Mouse (Mus musculus) cerebellum, adult 2 months (tissue): ENCODE data around the gene Fam222a.

Experiments used
- CTCF ChIP-seq: fragments of 200-500 bp; IDR thresholded peaks from 2 replicates; pipeline ENCODE4 v1.5.1; 2011; ENCODE audit warnings: low read depth, mild to moderate bottlenecking, control low read depth, low read length, moderate library complexity, borderline replicate concordance; ENCODE audit not compliant: insufficient read depth
- POLR2A ChIP-seq: fragments of 200-500 bp; IDR thresholded peaks from 2 replicates; pipeline ENCODE4 v1.6.1; 2011; ENCODE audit warnings: low read length, control low read depth, borderline replicate concordance; ENCODE audit not compliant: insufficient read depth

DNA sequence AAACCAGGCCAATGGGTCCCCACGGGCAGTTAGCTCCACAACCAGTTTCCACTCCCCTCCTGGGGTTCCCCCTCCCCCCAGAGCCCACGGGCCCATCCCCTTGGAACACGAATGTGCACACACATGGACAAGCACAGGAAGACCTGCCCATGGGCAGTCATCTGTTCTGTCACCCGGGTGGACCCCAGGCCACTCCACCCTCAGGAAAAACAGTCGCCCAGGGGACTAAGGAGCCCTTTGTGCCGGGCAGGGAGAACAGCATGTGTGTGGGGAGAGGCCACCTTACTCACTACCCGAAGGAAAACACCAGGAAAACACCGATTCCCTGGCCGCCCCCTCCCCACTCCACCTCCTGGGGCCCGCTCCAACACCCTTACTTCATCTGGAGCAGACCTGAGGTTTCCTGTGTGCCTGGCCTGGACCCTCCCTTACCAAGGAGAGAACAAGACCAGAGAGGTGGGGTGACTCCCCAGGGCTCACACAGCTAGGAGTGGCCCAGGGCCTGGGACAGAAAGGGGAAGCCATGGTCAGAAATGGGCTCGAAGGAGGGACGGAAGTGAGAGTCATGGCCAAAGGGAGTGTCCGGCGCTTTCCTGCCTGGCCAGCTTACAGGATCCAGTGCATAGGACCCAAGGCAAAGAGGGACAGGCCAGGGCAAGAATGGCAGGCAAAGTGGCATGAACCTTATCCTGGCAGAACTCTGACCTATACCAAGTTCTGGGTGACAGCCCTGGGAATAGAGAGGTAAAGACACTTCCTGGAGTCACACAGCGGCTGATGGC lies 86.0 kb downstream of the Fam222a start:
- TF ChIP-seq CTCF = no peak
- no peak for TF ChIP-seq POLR2A
